Mouse (Mus musculus) CH12.LX (cell line): ENCODE measurements at regions not wholly inside any gene's neighbourhood (a gene's known extent, or its start where the extent isn't known, plus 50 kb on each side); places are given as distances from the start of the nearest gene placed in this dataset.

Experiments
- DNase-seq: peaks from one replicate; pipeline ENCODE4 v3.0.0-alpha.2; 2013; ENCODE audit errors: extremely low read depth
- H3K27ac ChIP-seq: 2 replicates; pipeline ENCODE4 v1.5.1; 2012; ENCODE audit warnings: low read depth, mild to moderate bottlenecking, control low read depth, moderate library complexity; ENCODE audit not compliant: insufficient read depth
- H3K27me3 ChIP-seq: replicated peaks from 2 replicates; pipeline ENCODE3; 2012; ENCODE audit warnings: inconsistent platforms
- H3K36me3 ChIP-seq, 2 experiments: replicated peaks in 1 of 2; 2 replicates each; pipeline versions ENCODE3 to v1.6.1; 2012; ENCODE audit warnings: inconsistent platforms in 1 of 2, low read length in 1 of 2, mild to moderate bottlenecking in 1 of 2, mixed read lengths in 1 of 2, moderate library complexity in 1 of 2; ENCODE audit not compliant: control insufficient read depth in 1 of 2, insufficient read depth in 1 of 2
- H3K4me1 ChIP-seq, 2 experiments: 2 replicates each; pipeline ENCODE4 v1.6.1; 2012; ENCODE audit warnings: inconsistent platforms in 1 of 2, moderate library complexity in 1 of 2; ENCODE audit not compliant: insufficient read depth in 2 of 2, control insufficient read depth in 1 of 2
- H3K4me2 ChIP-seq: 2 replicates; pipeline ENCODE4 v1.6.1; 2012; ENCODE audit warnings: low read depth, mild to moderate bottlenecking, control low read depth; ENCODE audit not compliant: poor library complexity, insufficient read depth, severe bottlenecking
- H3K4me3 ChIP-seq, 3 experiments: fragments of 150-350 bp in 1 of 3; sonication (generic) in 1 of 3; replicated peaks in 1 of 3; 2 replicates each; pipeline versions ENCODE3 to v1.5.1; 2011 to 2012; ENCODE audit warnings: low read depth in 2 of 3, low read length in 2 of 3, mild to moderate bottlenecking in 2 of 3, moderate library complexity in 2 of 3, control low read depth in 1 of 3, improper control_type of control experiment in 1 of 3, inconsistent platforms in 1 of 3, mixed read lengths in 1 of 3; ENCODE audit not compliant: poor library complexity in 1 of 3
- H3K79me2 ChIP-seq: replicated peaks from 2 replicates; pipeline ENCODE4 v1.6.1; 2012; ENCODE audit warnings: mild to moderate bottlenecking, moderate library complexity; ENCODE audit not compliant: control insufficient read depth, poor library complexity, insufficient read depth, severe bottlenecking; ENCODE audit errors: extremely low read depth
- H3K9ac ChIP-seq: 2 replicates; pipeline ENCODE4 v1.6.1; 2012; ENCODE audit warnings: low read depth, mild to moderate bottlenecking, control low read depth, moderate library complexity; ENCODE audit not compliant: insufficient read depth
- H3K9me3 ChIP-seq: replicated peaks from 2 replicates; pipeline ENCODE3; 2012; ENCODE audit warnings: low read length, inconsistent platforms, mixed read lengths
- BHLHE40 ChIP-seq: IDR thresholded peaks from 2 replicates; pipeline ENCODE4 v1.6.1; 2011; ENCODE audit warnings: mild to moderate bottlenecking, low read depth, low read length, improper control_type of control experiment
- CHD1 ChIP-seq: IDR thresholded peaks from 2 replicates; pipeline ENCODE4 v1.6.1; 2012; ENCODE audit warnings: low read depth, low read length, improper control_type of control experiment, inconsistent platforms
- CHD2 ChIP-seq: IDR thresholded peaks from 2 replicates; pipeline ENCODE4 v1.6.1; 2011; ENCODE audit warnings: low read length, improper control_type of control experiment
- CTCF ChIP-seq, 2 experiments: IDR thresholded peaks in 1 of 2; conservative IDR thresholded peaks in 1 of 2; 2 replicates each; pipeline ENCODE4 v1.5.1; 2011 to 2012; ENCODE audit warnings: low read depth in 2 of 2, low read length in 2 of 2, improper control_type of control experiment in 1 of 2, inconsistent platforms in 1 of 2, mild to moderate bottlenecking in 1 of 2, moderate library complexity in 1 of 2
- E2F4 ChIP-seq: IDR thresholded peaks from 2 replicates; pipeline ENCODE4 v1.6.1; 2011; ENCODE audit warnings: low read depth, low read length, improper control_type of control experiment; ENCODE audit not compliant: insufficient replicate concordance
- GABPA ChIP-seq: IDR thresholded peaks from 2 replicates; pipeline ENCODE4 v1.6.1; 2012; ENCODE audit warnings: low read depth, low read length, improper control_type of control experiment, inconsistent platforms; ENCODE audit not compliant: insufficient replicate concordance
- IRF4 ChIP-seq: IDR thresholded peaks from 2 replicates; pipeline ENCODE4 v1.6.1; 2014; ENCODE audit warnings: low read depth, mild to moderate bottlenecking, inconsistent platforms, low read length, improper control_type of control experiment
- JUN ChIP-seq: IDR thresholded peaks from 2 replicates; pipeline ENCODE4 v1.6.1; 2011; ENCODE audit warnings: low read depth, mild to moderate bottlenecking, low read length, improper control_type of control experiment, moderate library complexity; ENCODE audit not compliant: insufficient read depth
- MAFK ChIP-seq: IDR thresholded peaks from 2 replicates; pipeline ENCODE4 v1.6.1; 2011; ENCODE audit warnings: low read length, improper control_type of control experiment; ENCODE audit not compliant: insufficient replicate concordance
- MAX ChIP-seq: IDR thresholded peaks from 2 replicates; pipeline ENCODE4 v1.6.1; 2011; ENCODE audit warnings: low read length, improper control_type of control experiment
- MAZ ChIP-seq: IDR thresholded peaks from 2 replicates; pipeline ENCODE4 v1.6.1; 2012; ENCODE audit warnings: low read depth, mild to moderate bottlenecking, inconsistent platforms, low read length, improper control_type of control experiment, moderate library complexity
- MEF2A ChIP-seq: IDR thresholded peaks from 2 replicates; pipeline ENCODE4 v1.6.1; 2014; ENCODE audit warnings: low read depth, mild to moderate bottlenecking, inconsistent platforms, low read length, improper control_type of control experiment, borderline replicate concordance
- MXI1 ChIP-seq: IDR thresholded peaks from 2 replicates; pipeline ENCODE4 v1.6.1; 2011; ENCODE audit warnings: mild to moderate bottlenecking, low read depth, low read length, improper control_type of control experiment
- MYC ChIP-seq: IDR thresholded peaks from 2 replicates; pipeline ENCODE4 v1.6.1; 2011; ENCODE audit warnings: low read depth, mild to moderate bottlenecking, improper control_type of control experiment, low read length
- NELFE ChIP-seq: IDR thresholded peaks from 2 replicates; pipeline ENCODE4 v1.6.1; 2011; ENCODE audit warnings: low read depth, low read length, improper control_type of control experiment
- PAX5 ChIP-seq: IDR thresholded peaks from 2 replicates; pipeline ENCODE4 v1.6.1; 2012; ENCODE audit warnings: low read length, inconsistent platforms, mixed read lengths
- POLR2A ChIP-seq: IDR thresholded peaks from 2 replicates; pipeline ENCODE4 v1.6.1; 2011; ENCODE audit warnings: low read depth, mild to moderate bottlenecking, improper control_type of control experiment, low read length
- RAD21 ChIP-seq: IDR thresholded peaks from 2 replicates; pipeline ENCODE4 v1.6.1; 2011; ENCODE audit warnings: low read depth, mild to moderate bottlenecking, low read length, improper control_type of control experiment, moderate library complexity
- RCOR1 ChIP-seq: conservative IDR thresholded peaks from 2 replicates; pipeline ENCODE4 v1.6.1; 2012; ENCODE audit warnings: low read depth, mild to moderate bottlenecking, inconsistent platforms, low read length, improper control_type of control experiment
- SMC3 ChIP-seq: IDR thresholded peaks from 2 replicates; pipeline ENCODE4 v1.6.1; 2011; ENCODE audit warnings: low read depth, low read length, improper control_type of control experiment
- TCF12 ChIP-seq: IDR thresholded peaks from 2 replicates; pipeline ENCODE4 v1.6.1; 2014; ENCODE audit warnings: low read depth, mild to moderate bottlenecking, inconsistent platforms, low read length, improper control_type of control experiment
- USF1 ChIP-seq: IDR thresholded peaks from 2 replicates; pipeline ENCODE4 v1.6.1; 2014; ENCODE audit warnings: low read depth, mild to moderate bottlenecking, inconsistent platforms, low read length, improper control_type of control experiment
- ZNF384 ChIP-seq: IDR thresholded peaks from 2 replicates; pipeline ENCODE4 v1.6.1; 2012; ENCODE audit warnings: low read depth, low read length, improper control_type of control experiment, inconsistent platforms
- dilution Hi-C: fragments of 300-500 bp; cut with MboI; formaldehyde crosslinking; loops from 2 replicates; pipeline ENCODE4 v1.14.3; 2020; ENCODE audit warnings: low sequenced_read_pairs; ENCODE audit not compliant: extremely low pct_unique_long_range_greater_than_20kb, extremely low pct_ligation_motif_present
- in situ Hi-C: fragments of 300-500 bp; cut with MboI; formaldehyde crosslinking; loops from 3 replicates; pipeline ENCODE4 v1.14.3; 2019; ENCODE audit warnings: low sequenced_read_pairs, low pct_ligation_motif_present, low pct_unique_long_range_greater_than_20kb, mixed read lengths

DNA sequence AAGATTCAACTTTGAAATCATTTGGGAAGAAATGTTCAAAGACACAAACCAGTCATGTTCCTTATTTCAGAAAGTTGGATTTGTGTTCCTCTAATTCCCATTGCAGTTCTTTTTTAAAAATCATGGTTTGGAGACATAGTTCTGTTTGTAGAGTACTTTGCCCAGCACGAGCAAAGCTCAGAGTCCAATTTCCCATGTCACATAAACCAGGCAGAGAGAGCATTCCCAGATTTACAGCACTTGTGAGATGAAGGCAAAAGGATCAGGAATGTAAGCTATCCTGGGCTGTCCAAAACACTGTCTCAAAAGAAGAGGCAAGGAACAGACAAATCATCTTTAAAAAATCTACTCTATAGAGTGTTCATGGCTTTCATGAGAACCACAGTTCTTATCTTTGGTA is 303.3 kb upstream of the Robo2 start:
- DNase-seq = no peak
- H3K79me2 ChIP-seq = no peaks in the 10 kb centered on the region
- TF ChIP-seq BHLHE40 (no peak), IRF4 (no peak), RAD21 (no peak), PAX5 (no peak), CHD2 (no peak), MAFK (no peak), E2F4 (no peak), MEF2A (no peak), TCF12 (no peak), RCOR1 (no peak), ZNF384 (no peak), SMC3 (no peak), MXI1 (no peak), CHD1 (no peak), NELFE (no peak), POLR2A (no peak)
- no peak overlapping the region for H3K27ac ChIP-seq
- H3K4me2 ChIP-seq = no peak overlapping the region
- no peak overlapping the region for H3K9ac ChIP-seq
- no peaks in the 10 kb centered on the region for H3K27me3 ChIP-seq
- H3K4me1 ChIP-seq = no peaks in the 10 kb centered on the region
- no peak overlapping the region for H3K4me3 ChIP-seq
- dilution Hi-C loops (no loop called here), in situ Hi-C loops (no loop called here)
- H3K9me3 ChIP-seq = peaks cover 47% of the 10 kb centered on the region
- H3K36me3 ChIP-seq = no peaks in the 10 kb centered on the region

DNA sequence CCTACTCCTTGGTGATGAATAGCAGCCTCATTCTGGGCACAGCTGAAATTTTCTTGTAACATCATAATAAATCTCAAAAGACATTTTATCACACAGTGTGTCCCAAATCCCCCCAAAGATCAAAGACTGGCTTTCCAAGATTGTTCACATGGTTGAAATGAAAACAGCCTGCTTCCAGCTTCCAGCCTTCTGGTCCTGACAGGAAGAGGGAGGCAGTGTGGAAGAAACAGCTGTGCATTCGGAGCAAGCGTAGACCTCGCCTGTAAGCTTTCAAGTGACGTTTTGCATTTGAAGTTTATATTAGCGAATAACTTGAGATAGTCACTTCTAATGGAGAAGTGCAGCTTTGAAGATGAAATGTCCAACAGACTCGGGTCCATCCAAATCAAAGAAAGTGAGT is 300.9 kb upstream of the Robo2 start:
- no peaks in the 10 kb centered on the region for H3K4me1 ChIP-seq
- H3K36me3 ChIP-seq = no peaks in the 10 kb centered on the region
- H3K4me2 ChIP-seq = no peak overlapping the region
- H3K9ac ChIP-seq = no peak overlapping the region
- no peaks in the 10 kb centered on the region for H3K79me2 ChIP-seq
- no peak for TF ChIP-seq USF1
- no peak for TF ChIP-seq PAX5
- TF ChIP-seq CTCF (conservative IDR thresholded peaks at IDR 0.05 in 1 of 2, IDR thresholded peaks at IDR 0.05 in 1 of 2; ENCODE audit: low read depth in 2 of 2, low read length in 2 of 2) = no peak
- TF ChIP-seq MAZ = no peak
- no peak for TF ChIP-seq GABPA
- TF ChIP-seq ZNF384 = no peak
- no peak for TF ChIP-seq MEF2A
- no peak for TF ChIP-seq RCOR1
- TF ChIP-seq CHD1 = no peak
- TF ChIP-seq MYC = no peak
- TF ChIP-seq TCF12 = no peak
- no peak for TF ChIP-seq JUN
- no peak for TF ChIP-seq MAX
- TF ChIP-seq MAFK = no peak
- peaks cover 44% of the 10 kb centered on the region for H3K9me3 ChIP-seq
- no peak for DNase-seq
- no peaks in the 10 kb centered on the region for H3K27me3 ChIP-seq
- dilution Hi-C loops = no loop called here
- in situ Hi-C loops = no loop called here
- no peak overlapping the region for H3K27ac ChIP-seq
- no peak overlapping the region for H3K4me3 ChIP-seq
